Mouse (Mus musculus) bone marrow, adult 2 months (tissue): Measurements from ENCODE around the gene Kdm6b.

Experiments
- CTCF ChIP-seq: fragments of 200-500 bp; IDR thresholded peaks from 2 replicates; pipeline ENCODE4 v1.5.1; 2011; ENCODE audit warnings: low read length, control low read depth; ENCODE audit not compliant: control insufficient read depth, insufficient read depth
- POLR2A ChIP-seq: fragments of 200-500 bp; IDR thresholded peaks from 2 replicates; pipeline ENCODE4 v1.6.1; 2011; ENCODE audit warnings: low read depth, mild to moderate bottlenecking, control low read depth, low read length, borderline replicate concordance; ENCODE audit not compliant: control insufficient read depth

DNA sequence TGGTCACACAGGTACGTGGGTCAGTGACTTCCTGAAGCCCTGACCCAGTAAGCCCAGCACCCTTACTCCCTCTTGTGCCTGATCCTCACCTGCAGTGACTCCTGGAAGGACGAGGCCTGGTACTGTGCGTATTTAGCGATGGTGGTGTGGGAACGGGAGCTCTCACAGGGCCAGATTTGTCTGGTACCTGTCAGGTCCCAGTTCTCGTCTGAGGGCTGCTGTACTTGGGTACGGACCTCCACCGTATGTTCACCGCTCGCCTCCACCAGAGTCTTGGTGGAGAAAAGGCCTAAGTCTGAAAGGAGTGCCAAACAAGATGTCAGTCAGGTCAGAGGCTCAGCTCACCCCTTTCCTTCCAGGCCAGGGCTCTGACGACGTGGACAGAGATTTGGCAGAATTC, 11.5 kb downstream of the Kdm6b start:
- no peak for TF ChIP-seq POLR2A
- TF ChIP-seq CTCF, result no peak
